Mouse (Mus musculus): ENCODE results near the gene Fam83c. TPM values are rescaled to one million over a fixed set of nuclear protein-coding genes. Genes with fewer than 3 reads are reported as not detected.

The Fam83c gene
- total RNA-seq, 2 experiments from 2014 or later, result not detected

DNA sequence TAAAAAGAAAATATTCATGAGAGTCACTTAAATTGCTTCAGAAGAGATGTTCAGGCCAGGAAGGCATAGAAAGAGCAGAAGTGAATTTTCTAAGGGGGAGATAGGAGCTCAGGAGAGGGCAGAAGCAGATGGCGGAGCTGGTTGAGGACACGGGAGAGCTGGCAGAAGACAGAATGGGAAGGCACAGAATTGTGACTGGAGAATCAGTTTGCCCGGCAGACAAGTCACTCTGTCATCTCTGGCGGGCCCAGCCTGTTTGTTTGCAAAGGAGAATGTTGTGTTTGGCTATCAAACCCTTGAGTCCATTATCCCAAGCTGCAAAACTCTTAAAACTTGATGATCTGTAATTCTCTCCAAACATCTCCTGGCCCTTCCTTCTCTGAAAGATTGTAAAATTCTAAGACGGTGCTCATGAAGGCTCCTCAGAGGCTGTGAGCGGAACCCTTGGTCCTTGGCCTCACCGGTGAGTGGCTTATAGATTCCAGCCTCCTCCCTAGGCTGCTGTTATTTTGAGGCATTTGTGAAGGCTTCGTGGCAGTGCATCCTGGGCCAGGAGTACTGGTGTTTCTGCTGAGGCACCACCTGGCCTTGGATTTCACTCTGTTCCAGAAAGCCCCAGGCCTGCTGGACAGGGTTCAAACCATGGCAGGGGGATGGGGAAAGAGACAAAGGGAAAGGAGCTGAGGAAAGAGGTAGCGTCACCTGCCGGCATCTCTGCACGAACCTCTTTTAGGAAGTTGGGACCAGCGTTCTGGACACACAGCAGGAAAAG is 39.8 kb downstream of the Fam83c start:
- no peak for DNase-seq (ENCODE audit: low spot score in 2 of 2)

DNA sequence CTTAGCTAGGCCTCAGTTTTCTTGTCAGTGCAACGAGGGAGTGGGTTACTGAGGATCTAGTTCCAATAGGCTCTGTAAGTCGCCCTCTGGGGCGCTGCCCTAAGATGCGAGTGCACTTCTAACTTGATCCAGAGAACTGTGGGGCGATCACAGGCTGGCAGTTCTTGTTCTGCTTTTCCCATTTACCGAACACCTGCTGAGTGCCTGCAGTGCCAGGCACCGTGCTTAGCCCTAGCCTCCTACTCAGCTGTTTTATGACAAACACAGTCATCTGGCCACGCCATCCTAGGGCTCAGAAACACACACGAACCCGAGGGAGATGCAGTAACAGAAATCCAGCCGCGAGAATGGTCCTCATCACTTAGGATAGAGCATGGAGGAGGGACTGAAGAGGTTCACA is 41.8 kb downstream of the Fam83c start:
- no peak for DNase-seq (ENCODE audit: low spot score in 2 of 2)

DNA sequence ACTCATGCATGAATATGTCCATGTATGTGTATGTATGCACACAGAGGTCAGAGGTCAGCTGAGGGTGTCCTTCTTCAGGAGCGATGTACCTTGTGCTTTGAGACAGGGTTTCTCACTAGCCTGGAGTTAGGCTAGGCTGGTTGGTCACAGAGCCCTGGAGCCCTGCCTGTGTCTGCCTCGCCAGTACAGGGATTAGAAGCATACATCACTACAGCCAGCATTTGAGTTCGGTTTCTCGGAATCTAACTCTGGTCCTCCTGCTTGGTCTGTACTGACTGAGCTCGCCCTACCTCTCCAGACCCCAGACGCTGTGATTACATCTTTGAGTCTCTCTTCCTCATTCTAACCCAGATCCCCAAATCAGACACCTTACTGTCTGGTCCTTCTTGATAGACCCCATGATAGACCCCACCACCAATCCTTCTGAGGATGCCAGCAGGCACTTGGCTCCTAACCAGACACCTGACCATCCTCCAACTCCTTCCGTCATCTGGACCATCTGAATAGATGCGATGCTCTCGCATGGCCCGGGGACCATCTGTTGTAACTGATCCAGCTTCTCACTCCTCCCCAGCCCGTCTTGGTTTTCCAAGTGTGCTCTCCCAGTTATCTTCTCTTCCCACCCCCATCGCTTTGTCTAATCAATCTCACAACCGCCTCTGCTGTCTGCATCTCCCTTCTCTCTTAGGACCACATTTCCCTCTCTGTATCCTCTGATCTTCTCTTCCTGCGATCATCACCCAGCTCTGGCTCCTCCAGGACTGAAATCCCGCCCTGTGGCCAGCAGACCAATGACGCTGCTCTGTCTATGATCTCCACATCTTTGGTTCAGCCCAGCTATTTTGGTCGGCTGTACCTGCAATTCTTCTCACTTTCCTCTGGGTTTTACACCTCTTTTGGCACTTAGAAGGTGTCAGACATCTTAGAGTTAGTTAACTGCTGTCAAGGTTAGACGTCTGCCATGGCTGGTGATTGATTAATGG is 46.4 kb downstream of the Fam83c start:
- DNase-seq (ENCODE audit: low spot score in 2 of 2), result no peak

DNA sequence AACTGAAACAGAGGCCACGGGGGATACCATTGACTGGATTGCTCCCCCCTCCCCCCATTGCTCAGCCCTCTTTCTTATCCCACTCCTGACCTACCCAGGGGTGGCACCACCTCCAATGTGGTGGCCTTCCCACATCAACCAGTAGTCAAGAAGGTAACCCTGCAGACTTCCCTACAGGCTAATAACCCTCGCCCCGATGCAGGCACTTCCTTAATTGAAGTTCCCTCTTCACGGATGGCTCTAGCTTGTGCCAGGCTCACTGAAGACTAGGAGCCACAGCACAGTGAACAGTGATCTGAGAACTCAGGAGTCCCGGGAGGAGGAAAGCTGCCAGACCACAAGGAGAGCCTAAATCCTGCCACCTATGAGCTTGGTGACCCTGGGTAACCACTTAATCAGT is 47.7 kb downstream of the Fam83c start:
- DNase-seq (ENCODE audit: low spot score in 2 of 2), result no peak

DNA sequence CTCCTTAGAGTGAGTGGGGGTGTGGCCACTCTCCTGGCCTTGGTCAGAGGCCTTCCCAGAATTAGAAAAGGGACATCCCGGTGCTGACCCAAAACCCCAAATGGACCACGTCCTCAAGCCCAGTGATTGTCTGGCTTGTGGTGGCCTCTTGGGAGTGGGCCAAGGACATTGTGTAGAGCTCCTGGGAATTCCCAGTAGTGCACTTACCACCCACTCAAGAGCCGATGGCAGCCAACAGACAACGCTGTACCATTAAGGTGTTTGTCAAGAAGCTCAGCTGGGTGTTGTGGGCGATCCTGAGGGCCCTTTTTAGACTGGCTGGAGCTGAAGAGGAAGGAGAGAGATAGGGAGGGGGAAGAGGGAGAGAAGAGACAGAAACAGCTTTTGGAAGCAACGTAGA is 50.1 kb downstream of the Fam83c start:
- DNase-seq (ENCODE audit: low spot score in 2 of 2), result no peak

DNA sequence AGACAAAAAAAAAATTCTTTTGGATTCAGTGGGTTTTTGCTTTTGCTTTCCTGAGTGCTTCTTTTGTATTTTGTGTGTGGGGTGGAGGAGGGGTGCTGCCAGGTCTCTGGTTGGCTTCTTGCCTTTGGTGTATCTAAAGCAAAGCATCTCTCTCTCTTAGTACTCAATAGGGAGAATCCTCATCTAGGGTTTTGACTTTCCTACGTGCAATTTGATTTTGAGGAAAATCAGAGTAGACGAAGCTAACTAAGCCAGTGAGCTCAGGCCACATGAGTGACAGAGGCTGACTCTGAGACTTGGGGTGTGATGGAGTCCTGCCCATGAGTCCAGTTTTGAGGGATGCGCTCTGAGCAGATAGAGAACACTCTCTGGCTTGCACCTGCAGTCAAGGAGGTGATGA is 55.1 kb downstream of the Fam83c start:
- no peak for DNase-seq (ENCODE audit: low spot score in 2 of 2)

DNA sequence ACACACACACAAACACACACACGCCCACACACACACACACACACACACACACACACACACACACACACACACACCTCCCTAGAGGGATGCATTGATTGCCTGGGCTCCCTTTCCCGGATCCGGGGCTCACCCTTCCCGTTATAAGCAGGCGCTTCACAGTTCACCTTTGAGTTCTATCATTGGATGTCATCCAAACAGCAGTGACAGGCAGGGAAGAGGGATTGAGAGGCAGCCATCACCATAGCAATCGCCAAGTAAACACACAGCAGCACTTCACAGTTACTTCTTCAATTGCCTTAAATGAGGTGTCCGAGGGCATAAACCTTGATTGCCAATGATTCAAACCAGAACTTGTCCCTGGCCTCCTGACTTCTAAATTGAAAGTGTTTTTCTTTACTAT is 55.6 kb downstream of the Fam83c start:
- no peak for DNase-seq (ENCODE audit: low spot score in 2 of 2)

DNA sequence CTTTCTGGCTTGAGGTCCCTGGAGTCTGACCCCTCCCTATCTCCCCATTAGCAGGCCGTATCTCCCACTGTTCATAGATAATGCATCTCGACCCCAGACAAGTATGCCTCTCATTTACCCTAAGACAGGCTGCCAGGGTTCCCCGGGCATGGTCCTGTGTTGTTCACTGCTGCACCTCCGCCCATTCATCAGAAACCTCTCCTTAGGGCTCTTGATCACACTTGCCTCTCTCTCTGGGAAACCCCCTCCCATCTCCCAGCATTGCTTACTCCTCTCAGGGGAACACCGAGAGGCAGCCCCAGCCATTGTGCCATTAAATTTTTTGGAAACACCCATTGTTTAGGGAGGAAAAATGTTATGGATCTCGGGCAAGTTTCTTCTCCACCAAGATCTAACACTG is 56.6 kb downstream of the Fam83c start:
- DNase-seq (ENCODE audit: low spot score in 2 of 2), result no peak

DNA sequence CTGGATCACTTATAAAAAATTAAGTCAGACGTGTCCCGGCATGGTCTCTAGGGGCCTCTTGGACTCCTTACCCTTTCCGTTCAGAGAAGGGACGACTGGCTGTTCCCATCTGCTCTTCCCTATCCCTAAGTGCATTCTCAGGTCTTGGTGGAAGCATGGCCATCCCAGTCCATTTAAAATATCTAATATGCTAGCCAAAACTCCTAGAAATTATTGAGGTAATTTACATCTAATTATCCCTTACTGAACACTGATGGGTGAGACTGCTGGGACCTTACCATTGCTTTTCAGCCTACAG is 57.0 kb downstream of the Fam83c start:
- no peak for DNase-seq (ENCODE audit: low spot score in 2 of 2)

Other genes starting within 250 kb of the Fam83c start
- gene Gss, start 242.0 kb downstream of the Fam83c start, total RNA-seq (2021), result 10 to 100 TPM; 23.4 to 24.7 TPM
- 1 to 10 TPM; 3.0 to 4.9 TPM for gene Myh7b, start 223.6 kb downstream of the Fam83c start, total RNA-seq (2021)
- gene Trpc4ap, start 142.5 kb downstream of the Fam83c start, total RNA-seq (2021), result 100 to 1,000 TPM; 163 to 168 TPM
- 10 to 100 TPM; 23.3 to 24.4 TPM for gene Edem2, start 105.4 kb downstream of the Fam83c start, total RNA-seq (2021)
- not detected for gene Gm17581, start 99.0 kb downstream of the Fam83c start, total RNA-seq (2021)
- gene Procr, start 83.7 kb downstream of the Fam83c start, total RNA-seq (2021), result under 1 TPM; 0.89 to 0.92 TPM
- 10 to 100 TPM; 39.2 to 39.9 TPM for gene Mmp24, start 59.5 kb downstream of the Fam83c start, total RNA-seq (2021)
- 10 to 100 TPM; 57.3 to 64.4 TPM for gene BC029722, start 15.4 kb downstream of the Fam83c start, total RNA-seq (2021)
- 10 to 100 TPM; 66.9 to 70.9 TPM for gene Eif6, start 7.9 kb downstream of the Fam83c start, total RNA-seq (2021)
- gene Uqcc1, start 95.5 kb upstream of the Fam83c start, total RNA-seq (2021), result 10 to 100 TPM; 83.7 to 84.9 TPM
- not detected for gene Gm15557, start 105.9 kb upstream of the Fam83c start, total RNA-seq (2021)
- gene Gdf5, start 110.5 kb upstream of the Fam83c start, total RNA-seq (2021), result under 1 TPM; 0.12 to 0.13 TPM
- 10 to 100 TPM; 18.8 to 21.7 TPM for gene Cep250, start 121.6 kb upstream of the Fam83c start, total RNA-seq (2021)
- gene 6430550D23Rik, start 173.1 kb upstream of the Fam83c start, total RNA-seq (2021), result 1 to 10 TPM; 1.4 to 1.5 TPM
- gene Ergic3, start 173.2 kb upstream of the Fam83c start, total RNA-seq (2021), result 100 to 1,000 TPM; 214 to 229 TPM
- gene Fer1l4, start 218.1 kb upstream of the Fam83c start, total RNA-seq (2021), result not detected
- gene Spag4, start 230.3 kb upstream of the Fam83c start, total RNA-seq (2021), result 1 to 10 TPM; 2.5 to 3.5 TPM

Data from layer of hippocampus, adult 18-20 months (tissue).